Mouse (Mus musculus): ENCODE measurements around the gene Eif2b2. TPM values are rescaled to one million over a fixed set of nuclear protein-coding genes. Genes with fewer than 3 reads are reported as not detected.

The Eif2b2 gene
- polyA plus RNA-seq, 1 experiment from 2014 or later: 76.8 TPM

GRCm38 (mm10) chr12:85192461-85193108 is 26.7 kb upstream of the Eif2b2 start:
- H3K4me3 ChIP-seq (ENCODE audit: low read depth, low read length): no peak overlapping the region
- H3K36me3 ChIP-seq (ENCODE audit: control insufficient read depth, insufficient read depth, low read length): no peaks in the 10 kb centered on the region
- H3K27me3 ChIP-seq (ENCODE audit: control insufficient read depth, insufficient read depth, low read length): no peaks in the 10 kb centered on the region
- ATAC-seq (ENCODE audit: low read depth): no peak
- H3K9ac ChIP-seq (replicated peaks; ENCODE audit: low read depth, low read length): no peak overlapping the region
- no peak overlapping the region for H3K27ac ChIP-seq (ENCODE audit: low read depth, low read length)
- no peak overlapping the region for H3K4me2 ChIP-seq (ENCODE audit: low read depth, low read length)
- H3K4me1 ChIP-seq (ENCODE audit: control insufficient read depth, insufficient read depth, low read length): 0 out of 2 replicates have a peak, but pooled peaks cover 4% of the 10 kb centered on the region
- WGBS: 30% methylated on average over 19 of the region's 19 CpGs
- H3K9me3 ChIP-seq (ENCODE audit: control insufficient read depth, low read length): no peaks in the 10 kb centered on the region

- Histone ChIP-seq H3K9ac (replicated peaks; ENCODE audit: low read depth, low read length) (no peak overlapping the region), H3K36me3 (ENCODE audit: control insufficient read depth, insufficient read depth, low read length) (no peaks in the 10 kb centered on the region), H3K4me1 (ENCODE audit: control insufficient read depth, insufficient read depth, low read length) (0 out of 2 replicates have a peak, but pooled peaks cover 4% of the 10 kb centered on the region), H3K27ac (ENCODE audit: low read depth, low read length) (no peak overlapping the region), H3K27me3 (ENCODE audit: control insufficient read depth, insufficient read depth, low read length) (no peaks in the 10 kb centered on the region), H3K4me3 (ENCODE audit: low read depth, low read length) (no peak overlapping the region), H3K4me2 (ENCODE audit: low read depth, low read length) (no peak overlapping the region), H3K9me3 (ENCODE audit: control insufficient read depth, low read length) (no peaks in the 10 kb centered on the region)
- no peak for ATAC-seq (ENCODE audit: low read depth)
- 82% methylated on average over 10 of the region's 10 CpGs for WGBS
Measured at GRCm38 (mm10) chr12:85193146-85193545, 26.1 kb upstream of the Eif2b2 start.

- Histone ChIP-seq H3K9ac (replicated peaks; ENCODE audit: low read depth, low read length) (no peak overlapping the region), H3K9me3 (ENCODE audit: control insufficient read depth, low read length) (no peaks in the 10 kb centered on the region), H3K27me3 (ENCODE audit: control insufficient read depth, insufficient read depth, low read length) (no peaks in the 10 kb centered on the region), H3K36me3 (ENCODE audit: control insufficient read depth, insufficient read depth, low read length) (no peaks in the 10 kb centered on the region), H3K4me2 (ENCODE audit: low read depth, low read length) (no peak overlapping the region), H3K4me1 (ENCODE audit: control insufficient read depth, insufficient read depth, low read length) (0 out of 2 replicates have a peak, but pooled peaks cover 4% of the 10 kb centered on the region), H3K4me3 (ENCODE audit: low read depth, low read length) (no peak overlapping the region), H3K27ac (ENCODE audit: low read depth, low read length) (no peak overlapping the region)
- ATAC-seq (ENCODE audit: low read depth): no peak
- WGBS: 88% methylated on average over 11 of the region's 11 CpGs
Measured at GRCm38 (mm10) chr12:85193923-85194622, 25.2 kb upstream of the Eif2b2 start.

- no peaks in the 10 kb centered on the region for H3K9me3 ChIP-seq (ENCODE audit: control insufficient read depth, low read length)
- H3K4me3 ChIP-seq (ENCODE audit: low read depth, low read length): no peak overlapping the region
- no peak overlapping the region for H3K9ac ChIP-seq (replicated peaks; ENCODE audit: low read depth, low read length)
- H3K36me3 ChIP-seq (ENCODE audit: control insufficient read depth, insufficient read depth, low read length): no peaks in the 10 kb centered on the region
- WGBS: 51% methylated on average over 4 of the region's 4 CpGs
- ATAC-seq (ENCODE audit: low read depth): peak; percentile 57; the same call in 1 of the 2 replicates
- H3K4me2 ChIP-seq (ENCODE audit: low read depth, low read length): no peak overlapping the region
- no peak overlapping the region for H3K27ac ChIP-seq (ENCODE audit: low read depth, low read length)
- no peaks in the 10 kb centered on the region for H3K27me3 ChIP-seq (ENCODE audit: control insufficient read depth, insufficient read depth, low read length)
- 0 out of 2 replicates have a peak, but pooled peaks cover 4% of the 10 kb centered on the region for H3K4me1 ChIP-seq (ENCODE audit: control insufficient read depth, insufficient read depth, low read length)
Measured at GRCm38 (mm10) chr12:85194623-85195018, 24.7 kb upstream of the Eif2b2 start.

GRCm38 (mm10) chr12:85195086-85195485 is 24.2 kb upstream of the Eif2b2 start:
- no peak overlapping the region for H3K9ac ChIP-seq (replicated peaks; ENCODE audit: low read depth, low read length)
- 0 out of 2 replicates have a peak, but pooled peaks have one; percentile 7 for ATAC-seq (ENCODE audit: low read depth)
- no peaks in the 10 kb centered on the region for H3K36me3 ChIP-seq (ENCODE audit: control insufficient read depth, insufficient read depth, low read length)
- no peaks in the 10 kb centered on the region for H3K9me3 ChIP-seq (ENCODE audit: control insufficient read depth, low read length)
- 84% methylated on average over 5 of the region's 5 CpGs for WGBS
- H3K27me3 ChIP-seq (ENCODE audit: control insufficient read depth, insufficient read depth, low read length): no peaks in the 10 kb centered on the region
- 0 out of 2 replicates have a peak, but pooled peaks cover 4% of the 10 kb centered on the region for H3K4me1 ChIP-seq (ENCODE audit: control insufficient read depth, insufficient read depth, low read length)
- no peak overlapping the region for H3K4me3 ChIP-seq (ENCODE audit: low read depth, low read length)
- H3K27ac ChIP-seq (ENCODE audit: low read depth, low read length): no peak overlapping the region
- H3K4me2 ChIP-seq (ENCODE audit: low read depth, low read length): no peak overlapping the region

GRCm38 (mm10) chr12:85196191-85196590 is 23.1 kb upstream of the Eif2b2 start:
- no peak overlapping the region for H3K27ac ChIP-seq (ENCODE audit: low read depth, low read length)
- no peak overlapping the region for H3K4me2 ChIP-seq (ENCODE audit: low read depth, low read length)
- no peak for ATAC-seq (ENCODE audit: low read depth)
- no peaks in the 10 kb centered on the region for H3K27me3 ChIP-seq (ENCODE audit: control insufficient read depth, insufficient read depth, low read length)
- 92% methylated on average over 9 of the region's 10 CpGs for WGBS
- H3K4me1 ChIP-seq (ENCODE audit: control insufficient read depth, insufficient read depth, low read length): 0 out of 2 replicates have a peak, but pooled peaks cover 5% of the 10 kb centered on the region
- H3K36me3 ChIP-seq (ENCODE audit: control insufficient read depth, insufficient read depth, low read length): no peaks in the 10 kb centered on the region
- H3K9me3 ChIP-seq (ENCODE audit: control insufficient read depth, low read length): no peaks in the 10 kb centered on the region
- no peak overlapping the region for H3K4me3 ChIP-seq (ENCODE audit: low read depth, low read length)
- no peak overlapping the region for H3K9ac ChIP-seq (replicated peaks; ENCODE audit: low read depth, low read length)

- 0 out of 2 replicates have a peak, but pooled peaks cover 8% of the 10 kb centered on the region for H3K4me1 ChIP-seq (ENCODE audit: control insufficient read depth, insufficient read depth, low read length)
- H3K9me3 ChIP-seq (ENCODE audit: control insufficient read depth, low read length): no peaks in the 10 kb centered on the region
- no peak overlapping the region for H3K9ac ChIP-seq (replicated peaks; ENCODE audit: low read depth, low read length)
- no peak overlapping the region for H3K4me2 ChIP-seq (ENCODE audit: low read depth, low read length)
- no peak overlapping the region for H3K27ac ChIP-seq (ENCODE audit: low read depth, low read length)
- no peaks in the 10 kb centered on the region for H3K36me3 ChIP-seq (ENCODE audit: control insufficient read depth, insufficient read depth, low read length)
- no peak overlapping the region for H3K4me3 ChIP-seq (ENCODE audit: low read depth, low read length)
- H3K27me3 ChIP-seq (ENCODE audit: control insufficient read depth, insufficient read depth, low read length): no peaks in the 10 kb centered on the region
- ATAC-seq (ENCODE audit: low read depth): no peak
- 71% methylated on average over 7 of the region's 7 CpGs for WGBS
Measured at GRCm38 (mm10) chr12:85197371-85197770, 21.9 kb upstream of the Eif2b2 start.

- Histone ChIP-seq H3K4me2 (ENCODE audit: low read depth, low read length) (no peak overlapping the region), H3K4me3 (ENCODE audit: low read depth, low read length) (no peak overlapping the region), H3K27me3 (ENCODE audit: control insufficient read depth, insufficient read depth, low read length) (no peaks in the 10 kb centered on the region), H3K36me3 (ENCODE audit: control insufficient read depth, insufficient read depth, low read length) (no peaks in the 10 kb centered on the region), H3K27ac (ENCODE audit: low read depth, low read length) (no peak overlapping the region), H3K4me1 (ENCODE audit: control insufficient read depth, insufficient read depth, low read length) (0 out of 2 replicates have a peak, but pooled peaks cover 6% of the 10 kb centered on the region), H3K9ac (replicated peaks; ENCODE audit: low read depth, low read length) (no peak overlapping the region), H3K9me3 (ENCODE audit: control insufficient read depth, low read length) (no peaks in the 10 kb centered on the region)
- no peak for ATAC-seq (ENCODE audit: low read depth)
- 38% methylated on average over 8 of the region's 8 CpGs for WGBS
Measured at GRCm38 (mm10) chr12:85197936-85198335, 21.3 kb upstream of the Eif2b2 start.

- no peak for ATAC-seq (ENCODE audit: low read depth)
- Histone ChIP-seq H3K4me2 (ENCODE audit: low read depth, low read length) (no peak overlapping the region), H3K9me3 (ENCODE audit: control insufficient read depth, low read length) (no peaks in the 10 kb centered on the region), H3K9ac (replicated peaks; ENCODE audit: low read depth, low read length) (no peak overlapping the region), H3K4me1 (ENCODE audit: control insufficient read depth, insufficient read depth, low read length) (0 out of 2 replicates have a peak, but pooled peaks cover 4% of the 10 kb centered on the region), H3K36me3 (ENCODE audit: control insufficient read depth, insufficient read depth, low read length) (no peaks in the 10 kb centered on the region), H3K27ac (ENCODE audit: low read depth, low read length) (no peak overlapping the region), H3K4me3 (ENCODE audit: low read depth, low read length) (no peak overlapping the region), H3K27me3 (ENCODE audit: control insufficient read depth, insufficient read depth, low read length) (no peaks in the 10 kb centered on the region)
- WGBS: 100% methylated on average over 1 of the region's 1 CpGs
Measured at GRCm38 (mm10) chr12:85199954-85200353, 19.3 kb upstream of the Eif2b2 start.
